Mouse (Mus musculus) small intestine, adult 2 months (tissue): ENCODE measurements around the gene H2al1a. TPM values are rescaled to one million over a fixed set of nuclear protein-coding genes. Genes with fewer than 3 reads are reported as not detected.
"Not testable (repeated sequence)": the region's sequence is repeated elsewhere in the genome, so short reads cannot be mapped to it uniquely, and the experiment has no call there.

Experiments
- H3K27ac ChIP-seq: fragments of 200-500 bp; 2 replicates; pipeline ENCODE4 v1.5.1; 2012; ENCODE audit warnings: low read depth, low read length, control low read depth, inconsistent platforms; ENCODE audit not compliant: insufficient read depth
- H3K27me3 ChIP-seq: fragments of 200-500 bp; 2 replicates; pipeline ENCODE4 v1.6.1; 2012; ENCODE audit warnings: mild to moderate bottlenecking, moderate library complexity, low read length, inconsistent platforms; ENCODE audit not compliant: control insufficient read depth, insufficient read depth
- H3K36me3 ChIP-seq: fragments of 200-500 bp; 2 replicates; pipeline ENCODE4 v1.6.1; 2012; ENCODE audit warnings: mild to moderate bottlenecking, low read length, control low read depth, inconsistent platforms; ENCODE audit not compliant: control insufficient read depth, insufficient read depth
- H3K4me1 ChIP-seq: fragments of 200-500 bp; 2 replicates; pipeline ENCODE4 v1.6.1; 2012; ENCODE audit warnings: low read length, inconsistent platforms, mixed read lengths; ENCODE audit not compliant: control insufficient read depth, insufficient read depth, insufficient read length
- H3K4me3 ChIP-seq: fragments of 200-500 bp; 2 replicates; pipeline ENCODE4 v1.5.1; 2012; ENCODE audit warnings: low read depth, mild to moderate bottlenecking, control low read depth, inconsistent platforms, low read length, moderate library complexity
- CTCF ChIP-seq: fragments of 200-500 bp; IDR thresholded peaks from 2 replicates; pipeline ENCODE4 v1.5.1; 2012; ENCODE audit warnings: low read depth, mild to moderate bottlenecking, control low read depth, inconsistent platforms, low read length, moderate library complexity, mixed read lengths; ENCODE audit not compliant: insufficient replicate concordance, insufficient read length; ENCODE audit errors: extremely low read depth
- POLR2A ChIP-seq: fragments of 200-500 bp; IDR thresholded peaks from 2 replicates; pipeline ENCODE4 v1.6.1; 2012; ENCODE audit warnings: low read depth, mild to moderate bottlenecking, control low read depth, inconsistent platforms, low read length, moderate library complexity
- WGBS: fragments of 180-500 bp; shearing (Covaris S2); methylation state at CpG from one replicate; pipeline ENCODE4 v1.1.7; 2018; 5-methylcytosine and 5-hydroxymethylcytosine counted together
- polyA plus RNA-seq: library from polyadenylated mRNA; depleted of rRNA; stranded (reverse); fragments of >200 nt; gene quantifications from 2 replicates; pipeline ENCODE4 v1.2.3, GENCODE M21; 2012

H2al1a gene
- polyA plus RNA-seq, 1 experiment = not detected

GRCm38 (mm10) chrX:11269074-11269473, 30.0 kb upstream of the H2al1a start:
- Histone ChIP-seq H3K36me3 (no peaks in the 10 kb centered on the region), H3K27ac (no peak overlapping the region), H3K4me1 (no peaks in the 10 kb centered on the region), H3K4me3 (no peak overlapping the region), H3K27me3 (no peaks in the 10 kb centered on the region)
- TF ChIP-seq CTCF = no peak
- 83% methylated on average over 3 of the region's 3 CpGs for WGBS

GRCm38 (mm10) chrX:11273190-11273589, 25.9 kb upstream of the H2al1a start:
- no peak overlapping the region for H3K27ac ChIP-seq
- no peaks in the 10 kb centered on the region for H3K36me3 ChIP-seq
- H3K27me3 ChIP-seq = no peaks in the 10 kb centered on the region
- no peaks in the 10 kb centered on the region for H3K4me1 ChIP-seq
- 35% methylated on average over 3 of the region's 3 CpGs for WGBS
- no peak for TF ChIP-seq CTCF
- no peak for TF ChIP-seq POLR2A
- no peak overlapping the region for H3K4me3 ChIP-seq

GRCm38 (mm10) chrX:11277083-11277482, 22.0 kb upstream of the H2al1a start:
- Histone ChIP-seq H3K4me1 (no peaks in the 10 kb centered on the region; the same call in 1 of the 2 replicates), H3K27ac (no peak overlapping the region), H3K36me3 (no peaks in the 10 kb centered on the region), H3K4me3 (no peak overlapping the region), H3K27me3 (no peaks in the 10 kb centered on the region)
- TF ChIP-seq CTCF (no peak), POLR2A (no peak)
- 33% methylated on average over 6 of the region's 6 CpGs for WGBS

- H3K4me3 ChIP-seq = no peak overlapping the region
- H3K36me3 ChIP-seq = no peaks in the 10 kb centered on the region
- no peak overlapping the region for H3K27ac ChIP-seq
- 68% methylated on average over 2 of the region's 2 CpGs for WGBS
- H3K4me1 ChIP-seq = no peaks in the 10 kb centered on the region; the same call in 1 of the 2 replicates
- TF ChIP-seq CTCF (no peak), POLR2A (no peak)
- no peaks in the 10 kb centered on the region for H3K27me3 ChIP-seq
These were observed 18.3 kb upstream of the H2al1a start for GRCm38 (mm10) chrX:11280741-11281140.

- no peaks in the 10 kb centered on the region for H3K36me3 ChIP-seq
- 32% methylated on average over 14 of the region's 14 CpGs for WGBS
These were observed 10.7 kb upstream of the H2al1a start for GRCm38 (mm10) chrX:11288306-11288882.

GRCm38 (mm10) chrX:11289244-11289643, 9.8 kb upstream of the H2al1a start:
- H3K4me3 ChIP-seq = no peak overlapping the region
- no peaks in the 10 kb centered on the region for H3K36me3 ChIP-seq
- no peaks in the 10 kb centered on the region for H3K27me3 ChIP-seq
- H3K27ac ChIP-seq = no peak overlapping the region
- TF ChIP-seq POLR2A (no peak), CTCF (no peak)
- WGBS = 78% methylated on average over 4 of the region's 4 CpGs
- no peaks in the 10 kb centered on the region for H3K4me1 ChIP-seq

More at GRCm38 (mm10) chrX:11288306-11288882, 10.7 kb upstream of the H2al1a start:
- H3K4me3 ChIP-seq = no peak overlapping the region
- TF ChIP-seq POLR2A (no peak), CTCF (no peak)
- no peaks in the 10 kb centered on the region for H3K4me1 ChIP-seq
- H3K27ac ChIP-seq = no peak overlapping the region
- no peaks in the 10 kb centered on the region for H3K27me3 ChIP-seq

GRCm38 (mm10) chrX:11302132-11302531, 3.1 kb downstream of the H2al1a start, which contains the start of gene H2al1b:
TSS of gene H2al1b (plus strand) at chrX:11302432.
- not testable (repeated sequence) for H3K4me1 ChIP-seq, H3K27me3 ChIP-seq, H3K4me3 ChIP-seq, H3K27ac ChIP-seq, H3K36me3 ChIP-seq
- 86% methylated on average over 1 of the region's 3 CpGs for WGBS

GRCm38 (mm10) chrX:11305355-11305754, 6.3 kb downstream of the H2al1a start, which contains the start of gene H2al1c:
TSS of gene H2al1c (plus strand) at chrX:11305655.
- not testable (repeated sequence) for H3K27ac ChIP-seq, H3K36me3 ChIP-seq, H3K4me3 ChIP-seq, H3K4me1 ChIP-seq, H3K27me3 ChIP-seq
- whole genome bisulfite sequencing = 87% methylated on average over 3 of the region's 6 CpGs

- H3K4me1 ChIP-seq, H3K27me3 ChIP-seq, H3K4me3 ChIP-seq, H3K27ac ChIP-seq, H3K36me3 ChIP-seq: not testable (repeated sequence)
- WGBS = no CpG with 5 or more reads among the region's 6 CpGs
These were observed 9.5 kb downstream of the H2al1a start, which contains the start of gene H2al1d for GRCm38 (mm10) chrX:11308524-11308923. TSS of gene H2al1d (plus strand) at chrX:11308824.

- H3K27ac ChIP-seq, H3K27me3 ChIP-seq, H3K36me3 ChIP-seq, H3K4me3 ChIP-seq, H3K4me1 ChIP-seq: not testable (repeated sequence)
- no CpG with 5 or more reads among the region's 3 CpGs for WGBS
These were observed 12.6 kb downstream of the H2al1a start, which contains the start of gene H2al1e for GRCm38 (mm10) chrX:11311634-11312033. TSS of gene H2al1e (plus strand) at chrX:11311934.

- H3K4me3 ChIP-seq, H3K4me1 ChIP-seq, H3K36me3 ChIP-seq, H3K27me3 ChIP-seq, H3K27ac ChIP-seq: not testable (repeated sequence)
- no CpG with 5 or more reads among the region's 6 CpGs for WGBS
These were observed 15.8 kb downstream of the H2al1a start, which contains the start of gene H2al1f for GRCm38 (mm10) chrX:11314858-11315257. TSS of gene H2al1f (plus strand) at chrX:11315158.
